Mouse (Mus musculus) bone marrow, adult 2 months (tissue): ENCODE data around the gene Sdk2. TPM values are rescaled to one million over a fixed set of nuclear protein-coding genes. Genes with fewer than 3 reads are reported as not detected.

Experiments used
- H3K27ac ChIP-seq: fragments of 200-500 bp; 2 replicates; pipeline ENCODE4 v1.5.1; 2012; ENCODE audit warnings: low read depth, mild to moderate bottlenecking, control low read depth, inconsistent platforms, low read length; ENCODE audit not compliant: control insufficient read depth, poor library complexity, insufficient read depth
- H3K4me1 ChIP-seq: fragments of 200-500 bp; 2 replicates; pipeline ENCODE4 v1.6.1; 2011; ENCODE audit warnings: low read length; ENCODE audit not compliant: control insufficient read depth, insufficient read depth
- H3K4me3 ChIP-seq: fragments of 200-500 bp; replicated peaks from 2 replicates; pipeline ENCODE3; 2011; ENCODE audit warnings: mild to moderate bottlenecking, low read depth, low read length, control low read depth; ENCODE audit not compliant: control insufficient read depth
- CTCF ChIP-seq: fragments of 200-500 bp; IDR thresholded peaks from 2 replicates; pipeline ENCODE4 v1.5.1; 2011; ENCODE audit warnings: low read length, control low read depth; ENCODE audit not compliant: control insufficient read depth, insufficient read depth
- POLR2A ChIP-seq: fragments of 200-500 bp; IDR thresholded peaks from 2 replicates; pipeline ENCODE4 v1.6.1; 2011; ENCODE audit warnings: low read depth, mild to moderate bottlenecking, control low read depth, low read length, borderline replicate concordance; ENCODE audit not compliant: control insufficient read depth
- WGBS: fragments of 180-500 bp; shearing (Covaris S2); methylation state at CpG from one replicate; pipeline ENCODE4 v1.1.7; 2018; 5-methylcytosine and 5-hydroxymethylcytosine counted together
- polyA plus RNA-seq: library from polyadenylated mRNA; stranded (reverse); fragments of >200 nt; gene quantifications from 2 replicates; pipeline ENCODE4 v1.2.4, GENCODE M21; 2011; ENCODE audit warnings: low replicate concordance; ENCODE audit not compliant: missing spikeins, insufficient read depth, insufficient read length

The Sdk2 gene
- 0.17 and 0.45 TPM in 2 replicates for polyA plus RNA-seq

DNA sequence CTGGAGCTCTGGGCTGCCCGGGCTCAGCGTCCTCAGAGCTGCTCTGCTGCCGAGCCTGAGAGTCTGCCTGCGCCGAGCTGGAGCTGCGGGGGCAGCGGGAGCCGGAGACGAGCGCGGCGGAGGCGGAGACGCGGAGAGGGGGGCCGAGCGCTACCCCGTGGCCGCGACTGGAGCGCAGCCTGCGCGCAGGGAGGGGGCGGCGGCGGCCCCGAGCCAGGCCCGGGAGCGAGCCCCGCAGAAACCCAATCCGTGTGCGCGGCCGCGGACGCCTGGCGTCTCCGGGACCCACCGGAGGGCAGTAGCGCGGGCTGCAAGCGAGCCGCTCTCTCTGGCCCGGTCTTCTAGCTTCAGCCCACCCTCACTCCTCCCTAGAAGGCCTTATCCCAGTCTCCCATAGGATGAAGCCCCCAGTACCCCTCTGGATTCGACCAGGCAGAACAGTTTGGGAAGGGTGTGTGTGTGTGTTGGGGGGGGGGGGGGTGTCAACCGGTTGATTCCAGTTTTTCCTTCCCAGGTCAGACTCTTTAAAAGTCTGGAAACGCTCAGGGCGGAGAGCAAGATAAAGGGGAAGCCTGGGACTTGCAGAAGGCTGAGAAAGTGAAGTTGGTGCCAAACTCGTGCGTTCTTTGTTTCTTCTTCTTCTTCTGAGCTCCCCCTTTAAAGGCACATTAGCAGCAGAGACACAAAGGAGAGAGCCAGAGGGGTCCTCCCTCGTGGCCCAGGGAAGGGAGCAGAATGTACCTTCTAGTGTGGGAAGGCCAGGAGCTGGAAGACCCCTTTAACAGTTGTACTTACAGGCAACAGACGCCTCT lies at the start of gene Sdk2:
Gene Sdk2 (minus strand): TSS at position 96 of the 812 bp plus-strand sequence.
- TF ChIP-seq POLR2A (no peak), CTCF (no peak)
- H3K4me3 ChIP-seq = no peak within 1 kb of the TSS
- WGBS = 4% methylated on average over 52 of the region's 52 CpGs
- H3K4me1 ChIP-seq = no peaks in the 10 kb centered on the region
- no peak within 1 kb of the TSS for H3K27ac ChIP-seq

DNA sequence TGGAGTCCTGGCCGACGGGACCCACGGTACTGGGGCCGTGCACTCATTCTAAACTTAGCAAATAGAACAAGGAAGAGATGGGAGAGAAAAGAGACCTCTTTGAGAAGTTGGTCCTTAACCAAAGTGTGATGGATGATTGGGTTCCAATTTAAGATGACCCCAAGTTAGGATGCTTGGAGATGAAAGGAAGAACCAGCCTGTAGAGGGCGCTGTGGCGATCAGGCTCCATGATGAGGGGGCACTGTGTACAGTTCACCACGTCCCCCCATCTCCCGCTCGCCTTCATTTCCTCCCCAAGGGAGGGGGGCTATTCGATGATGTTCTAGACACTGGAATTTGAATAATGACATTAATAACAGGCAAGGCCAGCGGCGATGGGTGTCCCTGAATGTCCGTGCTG lies 48.2 kb upstream of the Sdk2 start:
- 74% methylated on average over 13 of the region's 13 CpGs for WGBS

DNA sequence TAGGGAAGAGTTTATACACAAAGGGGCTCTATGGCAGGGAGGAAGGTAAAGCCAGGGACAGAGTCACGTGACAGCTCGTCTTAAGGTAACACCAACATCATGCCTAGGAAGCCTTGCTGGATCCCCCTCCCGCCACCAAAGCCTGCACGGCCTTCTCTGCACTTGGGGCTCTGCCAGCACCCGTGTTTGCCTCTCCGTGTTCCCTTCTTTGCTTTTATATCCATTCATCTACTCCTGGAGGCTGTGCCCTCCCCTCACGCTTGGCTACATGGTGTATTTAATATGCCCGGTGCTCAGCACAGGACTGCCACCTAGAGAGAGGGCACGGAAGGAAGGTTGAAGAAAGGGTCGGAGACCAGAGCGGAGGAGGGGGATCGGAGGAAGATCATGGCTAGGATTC lies 47.8 kb upstream of the Sdk2 start:
- Histone ChIP-seq H3K27ac (no peak overlapping the region), H3K4me3 (no peak overlapping the region), H3K4me1 (no peaks in the 10 kb centered on the region)
- TF ChIP-seq POLR2A (no peak), CTCF (no peak)
- 78% methylated on average over 12 of the region's 12 CpGs for WGBS

More for the DNA sequence above, 48.2 kb upstream of the Sdk2 start:
- Histone ChIP-seq H3K4me3 (no peak overlapping the region), H3K27ac (no peak overlapping the region), H3K4me1 (no peaks in the 10 kb centered on the region)
- TF ChIP-seq POLR2A (no peak), CTCF (no peak)

DNA sequence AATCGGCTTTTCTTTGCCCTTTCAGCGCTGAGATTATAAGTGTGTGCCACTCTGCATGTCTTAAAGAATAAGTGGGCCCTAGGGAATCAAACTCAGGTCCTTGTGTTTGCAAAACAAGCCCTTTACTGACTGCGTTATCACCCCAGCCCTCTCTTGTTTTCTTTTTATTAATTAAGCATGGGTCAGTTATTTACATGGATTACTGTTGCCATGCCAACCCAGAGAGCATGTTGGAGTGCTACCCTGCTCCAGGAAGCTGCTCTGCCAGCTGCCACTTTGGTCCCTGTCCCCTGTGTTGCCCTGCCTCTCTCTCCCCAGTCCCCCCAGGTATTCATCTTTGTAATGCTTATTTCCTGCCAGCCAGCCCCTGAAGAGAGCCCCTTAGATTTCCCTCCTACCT lies 44.0 kb upstream of the Sdk2 start:
- no peaks in the 10 kb centered on the region for H3K4me1 ChIP-seq
- WGBS = 62% methylated on average over 3 of the region's 3 CpGs
- TF ChIP-seq CTCF (no peak), POLR2A (no peak)
- H3K4me3 ChIP-seq = no peak overlapping the region
- no peak overlapping the region for H3K27ac ChIP-seq

DNA sequence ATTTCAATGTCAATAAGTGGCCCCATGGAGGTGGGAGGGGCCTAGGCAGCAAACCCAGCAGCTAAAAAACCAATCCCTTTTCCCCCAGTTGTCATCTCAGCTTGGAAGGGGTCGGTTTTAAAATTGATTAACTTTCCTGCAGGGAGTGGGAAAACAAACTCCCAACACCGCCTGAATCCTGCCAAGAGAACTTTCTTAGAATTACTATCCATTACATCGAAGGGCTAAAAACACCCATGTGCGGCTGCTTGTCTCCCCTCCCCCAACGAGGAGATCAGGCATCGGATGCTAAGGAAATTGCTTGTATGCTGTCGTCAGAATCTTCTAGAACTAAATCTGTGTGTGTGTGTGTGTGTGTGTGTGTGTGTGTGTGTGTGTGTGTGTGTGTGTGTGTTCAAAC lies 26.8 kb upstream of the Sdk2 start:
- WGBS = 80% methylated on average over 7 of the region's 7 CpGs
- Histone ChIP-seq H3K4me1 (no peaks in the 10 kb centered on the region), H3K4me3 (no peak overlapping the region), H3K27ac (no peak overlapping the region)
- TF ChIP-seq POLR2A = no peak
- no peak for TF ChIP-seq CTCF

DNA sequence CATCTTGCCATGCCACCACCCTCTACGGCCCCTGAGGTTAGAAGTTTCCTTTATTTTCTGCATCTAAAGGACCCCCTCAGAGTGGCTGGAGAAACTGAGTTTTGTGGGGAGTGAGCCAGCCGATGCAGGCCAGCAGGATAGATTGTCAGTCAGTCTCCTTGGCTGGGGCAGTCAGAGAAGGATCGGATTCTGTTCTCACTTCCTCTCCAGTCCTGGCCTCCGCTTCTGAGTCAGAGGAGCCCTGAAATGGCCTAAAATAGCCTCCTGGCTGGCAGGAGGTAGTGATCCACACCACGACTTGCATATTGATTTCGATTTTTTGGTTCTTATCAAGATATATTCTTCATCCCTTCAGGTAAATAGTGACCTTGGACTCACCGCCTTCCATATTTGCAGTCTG lies 26.3 kb upstream of the Sdk2 start:
- 31% methylated on average over 7 of the region's 7 CpGs for WGBS
- no peak overlapping the region for H3K27ac ChIP-seq
- TF ChIP-seq POLR2A = no peak
- TF ChIP-seq CTCF = no peak

DNA sequence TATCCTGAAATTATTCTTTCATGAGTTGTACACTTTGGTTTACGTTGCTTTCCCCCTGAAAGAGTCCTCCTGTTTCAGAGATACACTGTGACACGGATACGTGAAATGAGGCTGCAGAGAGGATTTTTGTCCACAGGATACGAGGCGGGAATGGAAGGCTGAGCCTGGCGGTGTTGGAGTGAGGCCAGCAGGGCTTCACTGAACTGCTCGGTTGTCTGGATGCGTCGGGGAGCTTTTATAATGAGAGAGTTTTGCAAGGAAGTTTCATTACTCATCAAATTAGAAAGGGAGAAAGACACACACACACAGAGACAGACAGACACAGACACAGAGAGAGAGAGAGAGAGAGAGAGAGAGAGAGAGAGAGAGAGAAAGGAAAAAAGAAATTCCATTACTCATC lies 13.8 kb upstream of the Sdk2 start:
- Histone ChIP-seq H3K4me1 (no peaks in the 10 kb centered on the region), H3K27ac (no peak overlapping the region), H3K4me3 (no peak overlapping the region)
- TF ChIP-seq CTCF (no peak), POLR2A (no peak)
- WGBS = 82% methylated on average over 9 of the region's 9 CpGs

More for the DNA sequence above, 26.3 kb upstream of the Sdk2 start:
- H3K4me1 ChIP-seq = no peaks in the 10 kb centered on the region
- H3K4me3 ChIP-seq = no peak overlapping the region

DNA sequence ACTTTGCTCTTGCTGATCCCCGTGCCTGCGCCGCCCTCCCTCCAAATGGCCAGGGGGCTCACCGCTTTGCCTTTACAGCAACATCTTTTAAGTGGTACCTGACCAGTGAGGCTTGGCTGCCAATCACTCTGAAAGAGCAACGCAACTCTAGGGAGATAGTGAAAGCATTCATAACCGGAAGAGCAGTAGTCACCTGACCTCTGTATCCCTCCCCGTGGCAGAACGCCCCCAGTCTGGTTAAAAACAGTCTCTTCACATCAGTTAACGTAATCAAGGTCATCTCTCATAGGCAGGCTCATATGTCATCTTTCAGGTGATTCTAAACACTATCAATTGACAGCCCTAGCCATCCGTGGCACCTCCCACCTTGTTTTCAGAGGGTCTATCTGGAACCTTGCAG lies 5.8 kb upstream of the Sdk2 start:
- TF ChIP-seq POLR2A (no peak), CTCF (no peak)
- no peak overlapping the region for H3K27ac ChIP-seq
- 70% methylated on average over 10 of the region's 10 CpGs for WGBS
- no peak overlapping the region for H3K4me3 ChIP-seq
- H3K4me1 ChIP-seq = no peaks in the 10 kb centered on the region
